Mouse (Mus musculus) brown adipose tissue, adult 24 weeks (tissue): ENCODE measurements around the gene Pcdh18. TPM values are rescaled to one million over a fixed set of nuclear protein-coding genes. Genes with fewer than 3 reads are reported as not detected.

Experiments used
- H3K27ac ChIP-seq: fragments of 200-500 bp; replicated peaks from 2 replicates; pipeline ENCODE4 v1.5.1; 2012; ENCODE audit warnings: low read depth, mild to moderate bottlenecking, low read length
- H3K4me1 ChIP-seq: fragments of 200-500 bp; 2 replicates; pipeline ENCODE4 v1.6.1; 2012; ENCODE audit warnings: low read length, mixed read lengths; ENCODE audit not compliant: control insufficient read depth, insufficient read depth, insufficient read length
- H3K4me3 ChIP-seq: fragments of 200-500 bp; 2 replicates; pipeline ENCODE4 v1.5.1; 2012; ENCODE audit warnings: low read depth, mild to moderate bottlenecking, low read length, moderate library complexity; ENCODE audit not compliant: insufficient read depth
- polyA plus RNA-seq: library from polyadenylated mRNA; stranded (reverse); fragments of >200 nt; gene quantifications from 2 replicates; pipeline ENCODE4 v1.2.4, GENCODE M21; 2012; ENCODE audit not compliant: missing spikeins, insufficient read depth, insufficient read length

The Pcdh18 gene
- polyA plus RNA-seq, 1 experiment = 2.5 TPM

DNA sequence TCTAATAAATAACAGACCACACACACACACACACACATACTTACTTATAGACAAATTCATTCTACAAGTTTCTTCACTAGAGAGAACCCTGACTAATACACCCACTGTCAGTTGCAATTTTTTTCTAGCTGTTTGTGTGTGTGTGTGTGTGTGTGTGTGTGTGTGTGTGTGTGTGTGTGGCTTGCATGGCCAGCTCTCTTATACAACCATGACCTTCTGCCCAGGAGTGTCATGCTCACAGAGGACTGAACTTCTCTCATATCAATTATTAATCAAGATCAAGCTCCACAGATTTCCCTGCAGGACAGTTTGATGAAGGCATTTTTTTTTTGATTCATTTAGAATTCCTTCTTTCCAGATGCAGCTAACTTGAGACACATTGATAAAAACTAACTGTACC lies 18.6 kb downstream of the Pcdh18 start:
- no peak overlapping the region for H3K27ac ChIP-seq
- H3K4me3 ChIP-seq = no peak overlapping the region
- H3K4me1 ChIP-seq = no peaks in the 10 kb centered on the region

DNA sequence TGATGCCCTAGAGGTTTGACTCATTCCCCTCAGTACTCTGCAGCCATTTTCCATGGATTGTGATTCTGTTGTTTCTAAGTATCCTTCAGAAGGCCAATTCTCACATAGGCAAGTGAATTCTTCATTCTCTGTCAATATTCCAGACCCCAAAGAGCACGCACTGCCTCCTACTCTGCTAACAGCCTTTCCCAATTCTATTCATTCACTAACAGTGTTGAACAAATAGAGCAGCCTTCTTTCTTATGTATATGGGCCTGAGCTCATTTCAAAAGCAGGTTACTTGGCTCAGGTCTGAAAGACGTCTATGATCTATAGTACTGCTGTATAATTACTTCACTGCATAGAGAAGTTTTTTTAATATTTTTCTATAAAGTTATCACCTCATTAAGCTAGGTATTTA lies 50.6 kb downstream of the Pcdh18 start:
- Histone ChIP-seq H3K4me1 (no peaks in the 10 kb centered on the region), H3K4me3 (no peak overlapping the region), H3K27ac (no peak overlapping the region)

- Histone ChIP-seq H3K4me1 (no peaks in the 10 kb centered on the region), H3K4me3 (no peak overlapping the region), H3K27ac (no peak overlapping the region)
Observed at GRCm38 (mm10) chr3:49699951-49700350, 57.2 kb downstream of the Pcdh18 start.
